Mouse (Mus musculus) hematopoietic stem cell, adult 5-6 weeks (primary cell): Measurements from ENCODE around the gene Gmeb2. TPM values are rescaled to one million over a fixed set of nuclear protein-coding genes. Genes with fewer than 3 reads are reported as not detected.

Experiments
- ATAC-seq, 2 experiments: fragments of 125-278 bp in 1 of 2; replicated peaks in 1 of 2; 2 replicates each; pipeline ENCODE4 v1.8.0; 2016 to 2017; ENCODE audit warnings: inconsistent platforms in 2 of 2, mild to moderate bottlenecking in 2 of 2, moderate number of reproducible peaks in 2 of 2, low read depth in 1 of 2, moderate TSS enrichment in 1 of 2; ENCODE audit not compliant: low FRiP score in 2 of 2, poor library complexity in 2 of 2, severe bottlenecking in 2 of 2, insufficient read depth in 1 of 2, low TSS enrichment in 1 of 2
- total RNA-seq: library from RNA; stranded (forward); fragments of 172-1452, 232-1000 nt; gene quantifications from 2 replicates; pipeline ENCODE4 v1.2.3, GENCODE M21; 2017

The Gmeb2 gene
- total RNA-seq, 1 experiment from 2014 or later, result 14.8 TPM

DNA sequence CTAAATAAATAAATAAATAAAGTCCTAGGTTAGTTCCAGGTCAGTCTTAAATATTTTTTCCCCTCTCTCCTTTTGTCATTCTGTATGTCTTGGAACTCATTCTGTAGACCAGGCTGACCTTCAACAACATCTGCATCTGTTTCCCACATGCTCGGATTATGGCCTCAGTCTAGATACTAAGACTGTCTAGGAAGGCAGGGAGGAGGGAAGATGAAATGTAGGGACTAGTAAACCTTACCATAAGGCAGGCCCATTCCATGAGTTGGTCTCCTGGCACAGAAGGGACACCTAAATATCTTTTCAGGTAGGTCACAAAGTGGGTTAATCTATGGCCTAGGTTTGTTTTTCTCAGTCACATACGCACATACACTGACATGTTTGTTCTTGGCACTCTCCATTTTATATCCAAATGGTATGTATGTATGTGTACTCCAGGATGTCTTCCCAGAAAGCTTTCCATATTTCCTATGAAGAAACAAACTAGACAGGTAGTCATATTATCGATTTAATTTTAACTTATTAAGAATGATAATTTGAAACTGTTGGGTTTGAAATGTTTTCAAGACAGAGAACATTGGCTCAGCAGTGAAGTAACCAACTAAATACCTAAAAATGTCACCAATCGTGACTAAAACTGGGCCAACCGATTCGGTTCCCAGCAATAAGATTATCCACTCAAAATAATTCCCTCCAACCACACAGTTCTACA, 1.1 kb downstream of the Gmeb2 start:
- ATAC-seq, result no peak

DNA sequence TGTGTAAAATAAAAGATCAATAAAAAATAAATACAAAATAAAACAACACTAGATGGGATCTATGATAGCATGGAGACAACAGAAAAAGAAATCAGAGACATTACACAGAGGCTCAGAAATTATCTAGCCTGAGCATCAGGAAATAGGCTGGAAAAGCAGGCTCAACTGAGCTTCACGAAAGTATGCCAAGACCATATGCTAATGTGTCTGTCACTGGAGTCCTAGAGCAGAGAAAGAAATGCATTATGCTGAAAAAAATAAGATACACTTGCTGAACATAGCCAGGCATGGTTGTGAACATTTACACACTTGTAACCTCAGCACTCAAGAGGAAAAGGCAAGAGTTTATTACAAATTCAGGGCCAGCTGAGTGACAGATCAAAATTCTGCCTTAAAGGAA, 7.9 kb downstream of the Gmeb2 start:
- no peak for ATAC-seq

DNA sequence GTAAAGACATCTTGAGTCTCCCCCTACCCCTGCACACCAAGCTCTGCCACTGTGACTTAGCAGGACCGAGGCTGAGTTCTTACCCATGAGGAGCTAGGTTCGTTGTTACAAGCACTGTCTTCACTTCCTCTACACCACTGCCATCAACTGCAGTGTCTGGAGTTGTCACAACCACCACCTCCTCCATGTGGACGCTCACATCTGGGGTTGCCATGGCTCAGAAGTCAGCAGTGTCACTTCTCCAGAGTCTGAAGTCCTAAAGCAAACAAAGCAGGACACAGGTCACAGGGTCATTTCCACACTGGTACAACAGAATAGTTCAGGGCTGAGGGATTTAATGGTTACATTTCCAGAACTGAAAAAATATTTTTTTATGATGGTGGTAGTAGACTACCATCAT, 10.0 kb downstream of the Gmeb2 start:
- ATAC-seq, result no peak

DNA sequence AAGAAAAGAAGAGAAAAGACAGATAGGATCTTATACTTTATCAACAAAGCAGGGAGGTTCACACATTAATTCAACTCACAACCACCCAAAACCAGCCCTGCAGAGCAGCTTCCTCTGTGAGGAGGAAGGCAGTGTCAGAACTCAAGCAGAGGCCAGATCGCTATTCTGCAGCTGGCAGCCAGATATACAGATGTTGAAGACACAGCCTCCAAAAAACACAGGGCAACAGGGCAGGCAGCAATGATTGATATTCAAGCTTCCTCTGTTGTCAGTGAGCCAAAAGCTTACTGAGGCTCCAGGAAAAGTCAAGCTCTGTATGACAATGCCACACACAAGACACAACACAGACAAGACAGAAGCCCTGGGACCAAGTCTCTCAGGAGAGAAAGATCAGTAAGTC, 11.1 kb downstream of the Gmeb2 start:
- ATAC-seq, result no peak

DNA sequence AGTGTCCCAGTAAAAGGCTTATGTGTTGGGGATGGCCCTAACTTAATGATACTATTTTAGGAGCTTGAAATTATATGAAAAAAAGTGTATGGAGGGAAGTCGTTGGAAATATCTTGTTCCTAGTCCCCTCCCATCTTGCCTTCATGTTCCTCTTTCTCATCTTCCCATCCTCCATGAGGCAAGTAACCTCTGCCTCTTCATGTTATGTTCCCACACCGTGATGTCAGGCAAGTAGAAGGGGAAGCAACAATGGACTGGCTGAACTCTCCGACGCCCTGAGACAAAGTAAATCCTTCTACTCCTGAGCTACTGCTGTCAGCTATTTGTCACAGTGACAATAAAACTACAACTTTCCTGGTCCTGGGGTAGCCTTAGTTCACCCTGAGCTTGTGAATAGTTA, 13.2 kb downstream of the Gmeb2 start:
- ATAC-seq, result no peak

DNA sequence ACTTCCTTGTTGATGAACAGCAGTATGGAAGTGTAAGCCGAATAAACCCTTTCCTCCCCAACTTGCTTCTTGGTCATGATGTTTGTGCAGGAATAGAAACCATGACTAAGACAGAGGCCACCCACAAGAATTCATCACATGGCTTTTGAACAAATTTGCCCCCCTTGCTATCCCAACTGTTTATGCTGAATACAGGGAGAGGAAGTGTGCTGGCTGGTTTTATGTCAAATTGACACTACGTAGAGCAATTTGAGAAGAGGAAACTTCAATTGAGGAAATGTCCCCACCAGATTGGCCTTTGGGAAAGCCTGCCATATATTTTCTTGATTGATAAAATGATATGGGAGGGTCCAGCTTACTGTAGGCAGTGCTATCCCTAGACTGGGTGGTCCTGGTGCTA, 14.0 kb downstream of the Gmeb2 start:
- ATAC-seq, result no peak

DNA sequence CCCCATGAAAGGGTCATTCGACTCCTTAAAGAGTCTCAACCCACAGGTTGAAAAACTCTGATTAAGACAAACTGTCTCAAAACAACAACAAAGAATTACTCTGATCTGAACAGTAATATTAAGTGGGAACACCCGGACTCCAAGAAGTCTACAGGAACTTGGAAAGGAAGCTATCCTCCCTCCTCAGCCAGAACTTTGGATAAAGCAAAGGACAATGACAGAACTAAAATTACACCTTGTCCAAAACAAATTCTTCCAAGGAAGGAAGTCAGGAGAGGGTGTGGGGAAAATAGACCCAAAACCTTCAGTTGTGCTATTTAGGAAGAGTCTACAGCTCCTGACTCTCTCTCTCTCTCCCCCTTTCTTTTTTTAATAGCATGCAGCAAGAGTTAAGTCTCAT, 15.7 kb downstream of the Gmeb2 start:
- no peak for ATAC-seq

DNA sequence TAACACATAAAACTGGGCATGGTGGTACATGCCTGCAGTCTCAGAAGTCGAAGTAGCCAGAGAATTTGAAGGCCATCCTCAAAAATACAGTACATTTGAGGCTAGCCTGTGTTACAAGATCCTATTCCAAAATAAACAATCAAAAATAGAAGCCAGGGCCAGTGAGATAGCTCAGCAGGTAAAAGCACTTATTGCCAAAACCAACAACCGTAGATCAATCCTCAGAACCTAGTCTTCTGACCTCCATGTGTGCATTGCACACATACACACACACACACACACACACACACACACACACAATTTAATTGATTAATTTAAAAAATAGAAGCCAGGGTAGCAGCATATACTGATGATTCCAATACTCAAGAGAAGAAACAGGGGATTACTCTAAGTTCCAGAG, 21.0 kb downstream of the Gmeb2 start:
- no peak for ATAC-seq

DNA sequence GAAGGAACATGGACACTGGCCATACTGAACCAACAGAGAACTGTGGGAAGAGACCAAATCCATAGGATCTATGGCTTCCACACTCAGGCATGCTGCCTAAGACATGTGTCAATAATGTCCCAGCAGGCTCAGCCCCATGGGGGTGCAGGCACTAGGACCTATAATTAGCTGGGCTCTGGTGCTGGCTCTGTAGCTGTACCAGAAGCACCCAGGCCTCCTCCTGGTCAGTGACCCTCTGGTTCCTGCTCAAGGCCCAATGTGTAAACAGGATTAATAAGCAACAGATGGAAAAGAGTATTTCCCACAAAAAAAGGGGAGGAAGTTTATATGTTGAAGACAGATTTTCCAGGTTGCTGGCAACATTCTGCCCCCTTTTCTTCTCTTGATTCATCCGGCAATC, 34.6 kb downstream of the Gmeb2 start:
- ATAC-seq, result no peak

DNA sequence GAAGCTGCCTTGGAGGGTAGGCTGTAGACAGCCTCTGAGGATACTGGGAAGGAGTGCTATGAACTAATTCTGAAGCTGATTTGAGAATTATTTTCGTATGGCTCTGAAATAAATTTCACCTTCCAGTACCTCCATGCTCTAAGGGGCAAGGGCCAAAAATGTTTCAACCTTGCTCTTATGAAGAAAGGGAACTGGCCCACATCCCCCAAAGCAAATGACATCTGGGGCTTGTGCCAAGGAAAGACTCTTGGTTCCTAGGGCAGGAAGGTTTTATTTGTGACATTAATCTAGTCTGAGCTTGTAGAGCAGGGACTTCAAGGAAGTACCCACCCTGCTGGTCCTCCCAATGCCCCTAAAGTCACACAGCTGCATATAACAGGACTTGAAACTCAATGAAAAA, 36.0 kb downstream of the Gmeb2 start:
- no peak for ATAC-seq

DNA sequence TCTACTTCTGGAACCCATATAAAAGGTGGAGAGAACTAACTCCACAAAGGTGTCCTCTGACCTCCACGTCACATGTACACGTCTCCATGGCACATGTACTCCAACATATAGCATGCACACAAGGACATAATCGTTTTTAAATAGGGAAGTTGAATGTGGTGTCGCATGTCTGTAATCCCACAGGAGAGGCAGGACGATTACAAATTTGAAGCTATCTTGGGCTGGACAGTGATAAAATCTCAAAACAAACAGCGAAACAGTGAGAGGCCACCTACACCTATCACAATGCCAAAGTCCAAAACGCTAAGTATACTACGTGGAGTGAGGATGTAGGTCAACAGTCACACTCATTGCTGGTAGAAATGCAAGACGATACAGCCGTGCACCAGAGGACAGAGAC, 38.6 kb downstream of the Gmeb2 start:
- no peak for ATAC-seq

DNA sequence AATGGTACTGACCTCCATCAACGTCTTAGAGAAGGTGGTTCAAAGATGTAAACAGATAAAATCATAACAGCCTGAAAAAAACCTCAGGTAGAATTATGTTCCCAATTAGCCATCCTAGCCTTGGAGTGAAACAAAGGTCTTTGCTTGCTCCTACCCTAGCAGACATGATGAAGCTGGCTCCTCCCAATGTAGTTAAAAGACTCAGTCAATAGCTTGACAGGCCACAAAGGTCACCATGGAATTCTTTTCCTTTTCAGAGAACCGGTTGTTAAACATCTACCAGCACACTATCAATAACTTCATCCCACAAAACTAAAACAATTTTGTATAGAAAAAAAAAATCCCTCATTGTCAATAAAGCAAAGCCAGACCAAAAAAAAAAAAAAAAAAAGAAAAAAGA, 42.8 kb downstream of the Gmeb2 start:
- no peak for ATAC-seq

DNA sequence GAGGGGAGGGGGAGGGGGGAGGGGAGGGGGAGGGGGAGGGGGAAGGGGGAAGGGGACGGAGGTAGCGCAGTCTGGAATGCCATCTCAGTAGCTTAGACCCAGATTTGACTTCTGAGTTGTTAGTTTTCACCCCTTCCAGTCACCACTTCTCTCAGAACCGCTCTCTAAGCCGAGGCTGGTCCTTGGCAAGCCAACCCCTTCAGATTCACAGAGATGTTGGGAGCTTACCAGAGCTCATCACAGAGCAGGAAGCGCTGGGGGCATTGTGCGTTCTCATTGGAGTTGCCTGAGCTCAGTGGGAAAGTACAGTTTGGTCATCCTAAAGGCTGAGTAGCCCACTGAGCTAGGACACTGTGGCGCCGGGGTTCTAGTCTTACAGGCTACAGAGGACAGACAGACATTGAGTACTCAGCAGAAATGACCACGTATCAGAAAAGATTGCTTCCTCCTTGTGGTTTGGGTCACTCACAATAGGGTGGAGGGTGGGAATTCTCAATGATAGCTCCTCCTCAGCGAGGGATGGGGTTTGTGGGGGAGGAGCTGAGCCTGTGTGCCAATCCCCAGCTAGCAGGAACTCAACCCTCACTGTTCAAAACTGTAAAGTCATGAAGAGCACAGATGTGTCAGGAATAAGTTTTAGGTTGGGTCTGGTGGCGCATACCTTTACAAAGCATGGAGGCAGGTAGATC, 44.0 kb downstream of the Gmeb2 start:
- peak; percentile 75 to 92 for ATAC-seq

DNA sequence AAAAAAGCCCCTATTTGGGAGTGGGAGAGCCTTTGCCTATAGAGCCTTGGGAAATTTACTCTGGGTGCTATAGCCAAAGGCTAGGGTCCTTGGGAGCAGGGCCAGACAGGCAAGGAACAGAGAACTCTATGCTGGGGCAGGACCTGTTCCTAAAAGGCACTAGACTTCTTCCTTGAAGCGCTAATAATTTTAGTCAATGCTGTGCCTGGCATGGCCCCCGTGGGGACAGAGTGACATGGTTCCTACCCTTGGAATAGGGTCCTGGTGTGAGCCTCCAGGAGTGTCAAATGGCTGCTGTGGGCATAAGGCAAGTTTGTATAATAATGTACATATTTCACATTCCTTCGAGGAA, 45.5 kb downstream of the Gmeb2 start:
- ATAC-seq, result no peak

DNA sequence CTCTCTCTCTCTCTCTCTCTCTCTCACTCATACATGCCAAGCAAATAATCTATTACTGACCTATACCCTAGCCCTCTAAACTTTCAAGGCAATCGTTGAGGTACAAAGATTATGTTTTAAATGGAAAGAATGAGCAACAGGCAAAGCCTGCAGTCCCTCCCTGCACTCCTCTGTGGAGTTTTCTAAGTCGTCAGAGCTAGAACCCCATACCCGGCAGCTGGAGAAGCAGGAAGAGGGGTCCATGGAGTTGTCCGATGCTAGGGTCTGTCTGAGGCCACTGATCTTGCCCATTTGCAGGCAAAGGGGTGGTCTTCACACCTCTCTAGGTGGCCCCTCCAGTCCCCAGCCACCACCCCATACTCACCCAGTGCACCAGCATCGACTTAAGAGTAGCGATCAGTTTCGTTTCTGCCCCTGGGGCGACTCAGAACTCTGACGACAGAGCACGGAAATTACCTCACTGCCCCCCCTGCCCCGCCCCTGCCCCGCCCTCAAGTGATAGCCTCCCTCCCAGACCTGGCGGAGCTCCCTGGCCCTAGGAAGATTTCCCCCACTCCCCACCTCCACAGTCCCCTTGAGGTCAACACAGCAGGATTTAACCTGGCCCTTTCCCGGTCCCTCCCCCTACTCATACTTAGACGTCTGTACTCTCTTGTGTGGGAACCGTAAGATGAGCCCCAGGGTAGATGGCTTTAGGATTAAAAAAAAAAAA, 46.1 kb downstream of the Gmeb2 start, which contains the start of gene Helz2:
Helz2 (minus strand) TSS at position 426 of the 712 bp plus-strand sequence.
- peak; percentile 59 to 72 for ATAC-seq

DNA sequence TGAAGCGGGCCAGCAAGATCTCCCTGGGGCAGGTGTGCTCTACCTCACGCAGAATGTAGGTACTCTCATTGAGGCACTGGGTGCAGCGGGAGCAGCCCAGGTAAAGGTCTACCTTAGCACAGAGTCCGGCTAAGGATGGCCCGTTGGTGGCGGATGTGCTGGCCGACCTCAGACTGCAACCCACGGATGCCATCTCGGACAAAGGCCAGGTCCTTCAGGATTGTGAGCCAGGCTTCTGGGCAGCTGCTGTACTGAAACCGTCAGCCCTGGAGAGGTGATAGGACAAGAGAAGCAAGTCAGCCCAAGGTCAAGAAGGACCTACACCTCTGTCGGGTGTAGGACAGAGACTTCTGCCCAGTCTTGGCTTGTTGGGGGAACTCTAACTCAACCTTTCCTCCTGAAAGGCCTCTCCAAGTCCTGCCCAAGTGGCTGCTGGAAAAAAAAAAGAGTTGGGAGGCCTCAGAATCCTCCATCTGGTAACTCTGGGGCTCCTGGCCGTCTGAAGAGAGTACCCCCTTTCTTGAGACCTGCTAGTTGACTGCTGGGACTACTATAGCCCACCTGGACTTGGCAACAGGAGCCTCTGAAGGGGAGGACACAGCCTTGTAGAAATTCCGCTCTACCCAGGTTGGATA, 46.9 kb downstream of the Gmeb2 start:
- ATAC-seq, result no peak

DNA sequence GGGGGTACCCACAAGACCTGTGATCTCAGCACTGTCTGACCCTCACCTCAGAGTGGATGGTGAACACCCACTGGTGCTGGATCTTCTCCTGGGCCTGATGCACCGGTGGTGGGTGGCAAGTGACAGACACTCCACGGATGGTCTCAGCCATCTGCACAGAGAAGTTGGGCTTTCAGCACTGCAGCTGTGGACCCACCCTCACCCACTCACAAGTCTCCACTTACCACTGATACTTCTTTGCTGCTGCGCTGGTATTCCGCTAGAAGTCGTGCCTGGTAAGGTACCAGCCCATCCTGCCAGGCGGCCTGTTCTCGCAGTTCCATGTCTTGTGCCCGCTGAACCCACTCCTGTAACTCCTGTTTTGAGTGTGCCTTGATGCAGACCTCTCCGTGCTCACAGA, 48.6 kb downstream of the Gmeb2 start:
- ATAC-seq, result no peak

DNA sequence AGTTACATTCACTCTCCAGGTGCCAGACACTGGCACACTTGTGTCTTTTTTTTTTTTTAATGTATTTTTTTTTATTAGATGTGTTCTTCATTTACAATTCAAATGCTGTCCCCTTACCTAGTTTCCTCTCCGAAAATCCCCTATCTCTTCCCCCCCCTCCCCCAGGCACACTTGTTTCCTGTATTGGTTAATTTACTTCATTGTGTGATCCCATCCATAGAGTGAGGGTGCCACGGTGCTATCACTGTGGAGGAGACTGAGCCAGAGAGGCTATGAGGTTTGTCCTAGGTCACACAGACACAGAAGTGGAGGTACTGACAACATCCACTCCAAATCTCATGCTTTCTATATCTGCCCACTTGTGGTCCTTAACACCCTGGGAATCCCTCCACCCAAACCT, 49.0 kb downstream of the Gmeb2 start:
- ATAC-seq, result no peak
